Mouse (Mus musculus): Measurements from ENCODE around the gene Mcat.

DNA sequence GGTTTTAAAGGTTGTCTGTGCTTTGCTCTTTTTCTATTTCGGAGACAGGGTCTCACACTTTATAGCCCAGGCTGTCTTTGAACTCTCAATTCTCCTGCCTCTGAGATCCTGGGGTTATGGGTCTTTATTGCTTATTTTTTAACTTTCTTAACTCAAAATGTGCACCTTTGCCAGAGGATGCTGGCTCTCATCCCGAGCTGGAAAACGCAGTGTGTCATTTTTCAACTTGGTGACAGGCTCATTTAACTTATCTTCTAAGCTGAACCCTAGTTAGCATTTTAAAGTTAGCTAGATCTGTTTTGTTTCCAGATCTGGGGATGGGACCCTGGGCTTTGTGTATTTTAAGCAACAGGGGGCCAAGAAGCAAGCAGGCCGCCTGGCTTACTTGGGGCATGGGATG is 34.7 kb downstream of the Mcat start:
- TF ChIP-seq CTCF (IDR thresholded peaks at IDR 0.05; ENCODE audit: control insufficient read depth, insufficient read depth, low read length) (no peak), POLR2A (IDR thresholded peaks at IDR 0.05; ENCODE audit: borderline replicate concordance, control insufficient read depth, low read depth, low read length) (no peak)

Data from bone marrow, adult 2 months (tissue).